8 mouse cellular contexts compared by ENCODE assay signal in the genomic region with DNA sequence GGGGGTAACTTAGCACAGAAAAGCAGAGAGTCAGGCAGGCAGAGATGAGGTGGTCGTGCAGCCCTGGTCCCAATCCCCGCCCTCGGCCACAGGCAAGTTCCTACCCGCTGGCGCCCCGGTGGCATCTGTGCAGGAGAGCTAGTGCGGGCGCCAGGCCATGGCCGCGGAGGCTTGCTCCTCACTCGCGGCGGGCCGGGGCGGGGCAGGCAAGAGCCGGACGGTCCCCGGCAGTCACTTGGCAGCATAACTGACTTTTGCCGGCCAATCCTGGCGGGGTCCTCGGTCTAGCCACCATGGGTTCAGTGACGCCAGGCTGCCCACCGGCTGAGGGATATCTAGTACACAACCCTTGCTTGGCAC. TPM values are rescaled to one million over a fixed set of nuclear protein-coding genes. Genes with fewer than 3 reads are reported as not detected.
DNase-seq lines count a peak whose midpoint lies in the region; ATAC-seq lines count a peak whose summit lies in the region.

No protein-coding gene starts in this region.

- peaks cover 9% of the 10 kb centered on the region for H3K36me3 ChIP-seq in embryonic facial prominence, embryonic 14.5 days (ENCODE audit: control insufficient read depth, insufficient read depth, low read length)
- no peaks in the 10 kb centered on the region; the same call in 1 of the 2 replicates for H3K36me3 ChIP-seq in heart, embryonic 16.5 days (ENCODE audit: control insufficient read depth, insufficient read depth)
- peaks cover 12% of the 10 kb centered on the region; the same call in 1 of the 2 replicates for H3K36me3 ChIP-seq in macrophage (ENCODE audit: inconsistent target)

- H3K9me3 ChIP-seq in embryonic facial prominence, embryonic 14.5 days (ENCODE audit: control insufficient read depth, low read length), result no peaks in the 10 kb centered on the region
- H3K9me3 ChIP-seq in heart, embryonic 16.5 days (replicated peaks; ENCODE audit: control insufficient read depth, low read length), result no peaks in the 10 kb centered on the region

- WGBS in embryonic facial prominence, embryonic 14.5 days, result 0% methylated on average over 8 of the region's 23 CpGs
- WGBS in heart, embryonic 16.5 days, result under 1% methylated on average over 23 of the region's 23 CpGs
- 0% methylated on average over 23 of the region's 23 CpGs for WGBS in macrophage (ENCODE audit: missing documents)

- peak overlapping the region; percentile 82 for H3K9ac ChIP-seq in embryonic facial prominence, embryonic 14.5 days (ENCODE audit: low read depth, low read length)
- H3K9ac ChIP-seq in heart, embryonic 16.5 days (ENCODE audit: low read length), result peak overlapping the region; percentile 88

- ATAC-seq in embryonic facial prominence, embryonic 14.5 days (ENCODE audit: low read depth), result peak; percentile 66
- peak; percentile 80 for ATAC-seq in heart, embryonic 16.5 days (replicated peaks; ENCODE audit: extremely low read depth, insufficient read depth, low FRiP score)

- peaks cover 9% of the 10 kb centered on the region for H3K4me1 ChIP-seq in embryonic facial prominence, embryonic 14.5 days (ENCODE audit: control insufficient read depth, insufficient read depth, low read length)
- peaks cover 12% of the 10 kb centered on the region for H3K4me1 ChIP-seq in heart, embryonic 16.5 days (ENCODE audit: control insufficient read depth, insufficient read depth, low read length)

- H3K79me2 ChIP-seq in macrophage (ENCODE audit: inconsistent target), result peaks cover 43% of the 10 kb centered on the region; the same call in 1 of the 2 replicates

- H3K4me3 ChIP-seq in embryonic facial prominence, embryonic 14.5 days (ENCODE audit: low read depth, low read length), result peak overlapping the region; percentile 74
- H3K4me3 ChIP-seq in heart, embryonic 16.5 days (ENCODE audit: low read length), result peak overlapping the region; percentile 76
- H3K4me3 ChIP-seq in macrophage (ENCODE audit: inconsistent target), result peak overlapping the region; percentile 42; the same call in 1 of the 2 replicates

- peak overlapping the region; percentile 81 for H3K27ac ChIP-seq in embryonic facial prominence, embryonic 14.5 days (replicated peaks; ENCODE audit: low read depth, low read length)
- H3K27ac ChIP-seq in heart, embryonic 16.5 days (ENCODE audit: low read length), result peak overlapping the region; percentile 83
- H3K27ac ChIP-seq in macrophage, result no peak overlapping the region

- 0 out of 2 replicates have a peak, but pooled peaks cover 4% of the 10 kb centered on the region for H3K27me3 ChIP-seq in embryonic facial prominence, embryonic 14.5 days (replicated peaks; ENCODE audit: control insufficient read depth, insufficient read depth, low read length)
- H3K27me3 ChIP-seq in heart, embryonic 16.5 days (ENCODE audit: control insufficient read depth, insufficient read depth, low read length), result no peaks in the 10 kb centered on the region

- H3K4me2 ChIP-seq in embryonic facial prominence, embryonic 14.5 days (ENCODE audit: low read depth, low read length), result peak overlapping the region; percentile 85
- peak overlapping the region; percentile 94 for H3K4me2 ChIP-seq in heart, embryonic 16.5 days (ENCODE audit: low read depth, low read length)

- DNase-seq in frontal cortex, postnatal 10 days (ENCODE audit: low spot score in 2 of 2), result peak; percentile 47 to 50
- no peak for DNase-seq in frontal cortex, adult 2 months (ENCODE audit: extremely low spot score in 1 of 2, low spot score in 1 of 2)
- peak; percentile 83 for DNase-seq in adrenal gland, postnatal 25 days
- peak; percentile 39 for DNase-seq in embryonic facial prominence, embryonic 14.5 days (ENCODE audit: low spot score)
- DNase-seq in kidney, postnatal 14 days, result peak; percentile 79
- DNase-seq in spleen, adult 12 weeks (ENCODE audit: low spot score), result peak; percentile 61

RNA-seq across cellular contexts. Expression of gene Susd2, which starts 24.1 kb away (rescaled TPM):
- polyA plus RNA-seq in frontal cortex, adult 2 months (2012; rRNA removed), result 10.3 and 11.7 TPM in 2 replicates
- 5.9 and 8.9 TPM in 2 replicates for total RNA-seq in adrenal gland, postnatal 25 days (2021)
- 7.1 and 7.4 TPM in 2 replicates for polyA plus RNA-seq in embryonic facial prominence, embryonic 14.5 days (2014; fragmentation: Nextera tagmentation; extraction: Ambion mirVana)
- 12.4 and 13.3 TPM in 2 replicates for polyA plus RNA-seq in heart, embryonic 16.5 days (2015; fragmentation: Nextera tagmentation; extraction: Ambion mirVana)
- 1 to 10 TPM in 7 of 26 experiments, under 1 TPM in 18, not detected in 1; 0.25 to 3.0 (median 0.66) TPM for total RNA-seq in macrophage (2018; cell fraction: chromatin; rRNA removed)
- 1 to 10 TPM in 11 of 26 experiments, under 1 TPM in 6, not detected in 9; 0.03 to 5.3 (median 1.4) TPM for total RNA-seq in macrophage (2018; cell fraction: cytosol; rRNA removed)
- total RNA-seq in macrophage (2018; cell fraction: nucleus; rRNA removed), result 1 to 10 TPM in 16 of 26 experiments, under 1 TPM in 9, not detected in 1; 0.18 to 8.3 (median 1.3) TPM
- polyA plus RNA-seq in macrophage (2018), result 0.07 TPM in 1 of 3 replicates, not detected in the others

Comparison
In these comparisons a context has a peak if more than half of its experiments do, and no peak if none do; other contexts are left out.
1. DNase-seq: peak in frontal cortex, postnatal 10 days (2 of 2), adrenal gland, postnatal 25 days (single experiment), embryonic facial prominence, embryonic 14.5 days (single experiment), kidney, postnatal 14 days (single experiment) and spleen, adult 12 weeks (single experiment); none in frontal cortex, adult 2 months (0 of 2).
2. Peak in every context shown above with its lines, with median percentiles within 50 percentile points of each other: H3K4me3 ChIP-seq.